Mouse (Mus musculus) c-Kit-positive CD71-positive TER-119-negative erythroid progenitor cells, embryonic 14.5 days (primary cell): ENCODE measurements at regions not wholly inside any gene's neighbourhood (a gene's known extent, or its start where the extent isn't known, plus 50 kb on each side); places are given as distances from the start of the nearest gene placed in this dataset.

ENCODE experiments used
- DNase-seq: peaks from one replicate; pipeline ENCODE4 v3.0.0-alpha.2; 2013; ENCODE audit warnings: low read depth

GRCm38 (mm10) chr15:62284606-62285531 lies 1362.1 kb upstream of the A1bg start:
- no peak for DNase-seq

- no peak for DNase-seq
Measured at GRCm38 (mm10) chr15:62283661-62284429, 1361.0 kb upstream of the A1bg start.

- no peak for DNase-seq
Measured at GRCm38 (mm10) chr15:62282646-62283045, 1359.8 kb upstream of the A1bg start.

GRCm38 (mm10) chr15:62282116-62282515 lies 1359.3 kb upstream of the A1bg start:
- no peak for DNase-seq

GRCm38 (mm10) chr15:62279526-62279925 lies 1356.7 kb upstream of the A1bg start:
- DNase-seq, result no peak

GRCm38 (mm10) chr15:62274818-62275217 lies 1352.0 kb upstream of the A1bg start:
- no peak for DNase-seq

GRCm38 (mm10) chr15:62273855-62274488 lies 1351.2 kb upstream of the A1bg start:
- DNase-seq, result no peak

GRCm38 (mm10) chr15:62272755-62273154 lies 1349.9 kb upstream of the A1bg start:
- no peak for DNase-seq

GRCm38 (mm10) chr15:62271428-62271827 lies 1348.6 kb upstream of the A1bg start:
- DNase-seq, result no peak

- no peak for DNase-seq
Measured at GRCm38 (mm10) chr15:62268189-62268588, 1345.4 kb upstream of the A1bg start.

GRCm38 (mm10) chr15:62267536-62267935 lies 1344.7 kb upstream of the A1bg start:
- DNase-seq, result no peak

- DNase-seq, result no peak
Measured at GRCm38 (mm10) chr15:62266025-62266424, 1343.2 kb upstream of the A1bg start.

- no peak for DNase-seq
Measured at GRCm38 (mm10) chr15:62265484-62265937, 1342.7 kb upstream of the A1bg start.

- DNase-seq, result no peak
Measured at GRCm38 (mm10) chr15:62264966-62265365, 1342.2 kb upstream of the A1bg start.

- DNase-seq, result no peak
Measured at GRCm38 (mm10) chr15:62264183-62264582, 1341.4 kb upstream of the A1bg start.

GRCm38 (mm10) chr15:62262487-62262886 lies 1339.7 kb upstream of the A1bg start:
- DNase-seq, result no peak

GRCm38 (mm10) chr15:62261520-62261919 lies 1338.7 kb upstream of the A1bg start:
- DNase-seq, result no peak

GRCm38 (mm10) chr15:62258611-62259010 lies 1335.8 kb upstream of the A1bg start:
- DNase-seq, result no peak

GRCm38 (mm10) chr15:62257955-62258354 lies 1335.1 kb upstream of the A1bg start:
- DNase-seq, result no peak

GRCm38 (mm10) chr15:62257110-62257667 lies 1334.4 kb upstream of the A1bg start:
- DNase-seq, result no peak

GRCm38 (mm10) chr15:62255571-62255970 lies 1332.8 kb upstream of the A1bg start:
- no peak for DNase-seq

GRCm38 (mm10) chr15:62253724-62254123 lies 1330.9 kb upstream of the A1bg start:
- no peak for DNase-seq
